Comparison of ENCODE assay signal across 10 mouse cellular contexts in genomic region chr17:29249512-29249911, GRCm38 (mm10). TPM values are rescaled to one million over a fixed set of nuclear protein-coding genes. Genes with fewer than 3 reads are reported as not detected.
DNase-seq lines count a peak whose midpoint lies in the region; ATAC-seq and TF ChIP-seq lines count a peak whose summit lies in the region.
"Had no signal": no experiment of that assay in that cellular context is flagged by ENCODE, and none has a peak within 500 bp of the region (broad histone marks: within the 10 kb centered on the region; RNA-seq: fewer than 3 reads in every experiment).

No protein-coding gene starts in this region.

- peak; percentile 72 to 77 for DNase-seq in cerebellum, postnatal 10 days
- DNase-seq in midbrain, embryonic 11.5 days (ENCODE audit: low spot score, missing footprints): peak; percentile 87
- DNase-seq in thymus, postnatal 10 days (ENCODE audit: low spot score in 2 of 2): no peak
- DNase-seq: liver, embryonic 13.5 days had no signal

- no peak overlapping the region for H3K9ac ChIP-seq in midbrain, embryonic 11.5 days (ENCODE audit: low read length)
- no peak overlapping the region for H3K9ac ChIP-seq in midbrain, embryonic 16.5 days (ENCODE audit: low read depth, low read length)
- H3K9ac ChIP-seq in lung, embryonic 15.5 days: no peak overlapping the region
- H3K9ac ChIP-seq: embryonic facial prominence, embryonic 12.5 days; liver, embryonic 13.5 days had no signal

- H3K4me3 ChIP-seq in midbrain, embryonic 11.5 days (ENCODE audit: low read depth, low read length): no peak overlapping the region
- H3K4me3 ChIP-seq in midbrain, embryonic 16.5 days (ENCODE audit: low read depth, low read length): no peak overlapping the region
- no peak overlapping the region for H3K4me3 ChIP-seq in cortical plate, adult 2 months (ENCODE audit: insufficient read depth, low read length)
- no peak overlapping the region for H3K4me3 ChIP-seq in lung, embryonic 15.5 days
- H3K4me3 ChIP-seq: embryonic facial prominence, embryonic 12.5 days; liver, embryonic 13.5 days had no signal

- no peak overlapping the region for H3K4me2 ChIP-seq in midbrain, embryonic 11.5 days
- H3K4me2 ChIP-seq in midbrain, embryonic 16.5 days (ENCODE audit: low read length): no peak overlapping the region
- no peak overlapping the region for H3K4me2 ChIP-seq in lung, embryonic 15.5 days
- H3K4me2 ChIP-seq: embryonic facial prominence, embryonic 12.5 days; liver, embryonic 13.5 days had no signal

- ATAC-seq in cerebellum, adult (ENCODE audit: insufficient number of reproducible peaks, low FRiP score, low TSS enrichment): no peak
- ATAC-seq in midbrain, embryonic 11.5 days (ENCODE audit: low FRiP score): no peak
- ATAC-seq in midbrain, embryonic 16.5 days: no peak
- ATAC-seq in lung, embryonic 15.5 days (ENCODE audit: borderline replicate concordance, extremely low read depth, low FRiP score, low TSS enrichment): no peak
- no peak for ATAC-seq in megakaryocyte, adult 5-6 weeks (ENCODE audit: poor library complexity, severe bottlenecking)

- whole genome bisulfite sequencing in midbrain, embryonic 11.5 days: 64% methylated on average over 9 of the region's 9 CpGs
- 62% methylated on average over 9 of the region's 9 CpGs for WGBS in midbrain, embryonic 16.5 days
- WGBS in lung, embryonic 15.5 days: 52% methylated on average over 9 of the region's 9 CpGs

- peak; percentile 30; the same call in 1 of the 2 replicates for TF ChIP-seq CTCF in cortical plate, adult 2 months (IDR thresholded peaks at IDR 0.05; ENCODE audit: extremely low read depth, insufficient read depth, low read length)

- H3K4me1 ChIP-seq in midbrain, embryonic 11.5 days (ENCODE audit: control insufficient read depth, insufficient read depth, low read length): peaks cover 10% of the 10 kb centered on the region
- peaks cover 17% of the 10 kb centered on the region for H3K4me1 ChIP-seq in midbrain, embryonic 16.5 days (ENCODE audit: control insufficient read depth, insufficient read depth, low read length)
- no peaks in the 10 kb centered on the region; the same call in 1 of the 2 replicates for H3K4me1 ChIP-seq in cortical plate, adult 2 months (ENCODE audit: control insufficient read depth, insufficient read depth, low read length)
- peaks cover 73% of the 10 kb centered on the region for H3K4me1 ChIP-seq in lung, embryonic 15.5 days

- no peaks in the 10 kb centered on the region for H3K27me3 ChIP-seq in midbrain, embryonic 11.5 days (ENCODE audit: control insufficient read depth, insufficient read depth, low read length)
- no peaks in the 10 kb centered on the region for H3K27me3 ChIP-seq in midbrain, embryonic 16.5 days (ENCODE audit: control insufficient read depth, insufficient read depth, low read depth, low read length)
- H3K27me3 ChIP-seq in lung, embryonic 15.5 days: no peaks in the 10 kb centered on the region
- H3K27me3 ChIP-seq: embryonic facial prominence, embryonic 12.5 days had no signal

- no peaks in the 10 kb centered on the region for H3K9me3 ChIP-seq in midbrain, embryonic 11.5 days (ENCODE audit: control insufficient read depth, low read length)
- no peaks in the 10 kb centered on the region for H3K9me3 ChIP-seq in midbrain, embryonic 16.5 days (replicated peaks; ENCODE audit: control insufficient read depth, low read length, poor library complexity, severe bottlenecking)
- H3K9me3 ChIP-seq in lung, embryonic 15.5 days: no peaks in the 10 kb centered on the region
- H3K9me3 ChIP-seq: embryonic facial prominence, embryonic 12.5 days; liver, embryonic 13.5 days had no signal

- no peak for TF ChIP-seq POLR2A in cortical plate, adult 2 months (IDR thresholded peaks at IDR 0.05; ENCODE audit: extremely low read depth, insufficient read depth, low read length)

- H3K27ac ChIP-seq in midbrain, embryonic 11.5 days (ENCODE audit: low read depth, low read length): no peak overlapping the region
- H3K27ac ChIP-seq in midbrain, embryonic 16.5 days (ENCODE audit: low read length): no peak overlapping the region
- no peak overlapping the region for H3K27ac ChIP-seq in cortical plate, adult 2 months (ENCODE audit: insufficient read depth, low read length)
- H3K27ac ChIP-seq in lung, embryonic 15.5 days: peak overlapping the region; percentile 24; the same call in 1 of the 2 replicates
- H3K27ac ChIP-seq: embryonic facial prominence, embryonic 12.5 days; liver, embryonic 13.5 days had no signal

- peaks cover 7% of the 10 kb centered on the region; the same call in 1 of the 2 replicates for H3K36me3 ChIP-seq in midbrain, embryonic 11.5 days (ENCODE audit: control insufficient read depth, insufficient read depth, low read length)
- peaks cover 11% of the 10 kb centered on the region for H3K36me3 ChIP-seq in midbrain, embryonic 16.5 days (ENCODE audit: control insufficient read depth, insufficient read depth, low read length)
- peaks cover 29% of the 10 kb centered on the region for H3K36me3 ChIP-seq in lung, embryonic 15.5 days

RNA-seq across cellular contexts. Expression of gene Cpne5, which starts 11.5 kb away (rescaled TPM):
- polyA plus RNA-seq in midbrain, embryonic 11.5 days (2014; fragmentation: Nextera tagmentation; extraction: Ambion mirVana): 7.4 TPM in 2 replicates
- 43.6 and 55.8 TPM in 2 replicates for polyA plus RNA-seq in midbrain, embryonic 16.5 days (2015; fragmentation: Nextera tagmentation; extraction: Ambion mirVana)
- polyA plus RNA-seq in cortical plate, adult 2 months (2012; rRNA removed): 91.3 and 107 TPM in 2 replicates
- polyA plus RNA-seq in lung, embryonic 15.5 days (2015; fragmentation: Nextera tagmentation; extraction: Ambion mirVana): 3.9 and 5.1 TPM in 2 replicates
- 0.25 TPM in 1 of 2 replicates, not detected in the other for total RNA-seq in megakaryocyte, adult 5-6 weeks (2015)
- not detected in 2 replicates for total RNA-seq in megakaryocyte, adult 5-6 weeks (2017)

RNA-seq across cellular contexts. Expression of gene Ppil1, which starts 14.5 kb away (rescaled TPM):
- polyA plus RNA-seq in midbrain, embryonic 11.5 days (2014; fragmentation: Nextera tagmentation; extraction: Ambion mirVana): 163 and 170 TPM in 2 replicates
- 106 and 107 TPM in 2 replicates for polyA plus RNA-seq in midbrain, embryonic 16.5 days (2015; fragmentation: Nextera tagmentation; extraction: Ambion mirVana)
- polyA plus RNA-seq in cortical plate, adult 2 months (2012; rRNA removed): 22.3 and 23.5 TPM in 2 replicates
- 169 and 174 TPM in 2 replicates for polyA plus RNA-seq in lung, embryonic 15.5 days (2015; fragmentation: Nextera tagmentation; extraction: Ambion mirVana)
- 37.5 and 39.4 TPM in 2 replicates for total RNA-seq in megakaryocyte, adult 5-6 weeks (2015)
- 53.6 and 57.3 TPM in 2 replicates for total RNA-seq in megakaryocyte, adult 5-6 weeks (2017)

RNA-seq across cellular contexts. Expression of gene BC004004, which starts 19.1 kb away (rescaled TPM):
- polyA plus RNA-seq in midbrain, embryonic 11.5 days (2014; fragmentation: Nextera tagmentation; extraction: Ambion mirVana): 68.4 and 74.6 TPM in 2 replicates
- polyA plus RNA-seq in midbrain, embryonic 16.5 days (2015; fragmentation: Nextera tagmentation; extraction: Ambion mirVana): 125 TPM in 2 replicates
- polyA plus RNA-seq in cortical plate, adult 2 months (2012; rRNA removed): 83.8 and 92.1 TPM in 2 replicates
- polyA plus RNA-seq in lung, embryonic 15.5 days (2015; fragmentation: Nextera tagmentation; extraction: Ambion mirVana): 79.2 and 83.2 TPM in 2 replicates
- 65.8 and 70.1 TPM in 2 replicates for total RNA-seq in megakaryocyte, adult 5-6 weeks (2015)
- total RNA-seq in megakaryocyte, adult 5-6 weeks (2017): 81.0 and 89.2 TPM in 2 replicates

Comparison
In these comparisons a context has a peak if more than half of its experiments do, and no peak if none do; other contexts are left out.
1. DNase-seq: peak in cerebellum, postnatal 10 days (2 of 2) and midbrain, embryonic 11.5 days (single experiment); none in thymus, postnatal 10 days (0 of 2).